Comparison of ENCODE assay signal across 26 mouse cellular contexts in genomic region chr12:72780136-72780535, GRCm38 (mm10). TPM values are rescaled to one million over a fixed set of nuclear protein-coding genes. Genes with fewer than 3 reads are reported as not detected.
A peak's percentile ranks its signal among the peaks of the same experiment; 100 is the strongest.
DNase-seq lines count a peak whose midpoint lies in the region; ATAC-seq and TF ChIP-seq lines count a peak whose summit lies in the region.
"Had no signal": no experiment of that assay in that cellular context is flagged by ENCODE, and none has a peak within 500 bp of the region (broad histone marks: within the 10 kb centered on the region; RNA-seq: fewer than 3 reads in every experiment).

No protein-coding gene starts in this region.

- peaks cover 14% of the 10 kb centered on the region for H3K4me1 ChIP-seq in G1E (ENCODE audit: insufficient read depth, low read depth, low read length)
- peaks cover 10% of the 10 kb centered on the region for H3K4me1 ChIP-seq in liver, embryonic 16.5 days (ENCODE audit: control insufficient read depth, low read depth, low read length)
- H3K4me1 ChIP-seq: embryonic facial prominence, embryonic 13.5 days; lung, embryonic 15.5 days; midbrain, embryonic 10.5 days had no signal

- H3K4me2 ChIP-seq in liver, embryonic 16.5 days (ENCODE audit: low read depth, low read length) = 0 out of 2 replicates have a peak overlapping the region, but pooled peaks have one; percentile 17
- H3K4me2 ChIP-seq: embryonic facial prominence, embryonic 13.5 days; kidney, embryonic 15.5 days; limb, embryonic 13.5 days; lung, embryonic 15.5 days; neural tube, embryonic 15.5 days had no signal

- H3K36me3 ChIP-seq in G1E (replicated peaks) = peaks cover 50% of the 10 kb centered on the region
- H3K36me3 ChIP-seq in liver, embryonic 16.5 days (ENCODE audit: control insufficient read depth, insufficient read depth) = peaks cover 6% of the 10 kb centered on the region; the same call in 1 of the 2 replicates

- no peak for TF ChIP-seq CTCF in G1E (IDR thresholded peaks at IDR 0.05; ENCODE audit: low read depth, low read length)

- WGBS in liver, embryonic 16.5 days (ENCODE audit: insufficient replicate concordance) = 42% methylated on average over 5 of the region's 5 CpGs

- no peak overlapping the region for H3K9ac ChIP-seq in liver, embryonic 16.5 days (ENCODE audit: low read depth, low read length)
- H3K9ac ChIP-seq: embryonic facial prominence, embryonic 13.5 days; kidney, embryonic 15.5 days; limb, embryonic 13.5 days; lung, embryonic 15.5 days; neural tube, embryonic 15.5 days had no signal

- peak overlapping the region; percentile 12; the same call in 1 of the 2 replicates for H3K27ac ChIP-seq in liver, embryonic 16.5 days (ENCODE audit: low read length)
- H3K27ac ChIP-seq: embryonic facial prominence, embryonic 13.5 days; heart, embryonic 10.5 days; kidney, embryonic 15.5 days; limb, embryonic 13.5 days; lung, embryonic 15.5 days; midbrain, embryonic 10.5 days; neural tube, embryonic 15.5 days had no signal

- no peak overlapping the region for H3K4me3 ChIP-seq in G1E (ENCODE audit: low read depth, low read length)
- H3K4me3 ChIP-seq in liver, embryonic 16.5 days (ENCODE audit: low read depth, low read length) = no peak overlapping the region
- H3K4me3 ChIP-seq: embryonic facial prominence, embryonic 13.5 days; heart, embryonic 10.5 days; kidney, embryonic 15.5 days; limb, embryonic 13.5 days; lung, embryonic 15.5 days; midbrain, embryonic 10.5 days; neural tube, embryonic 15.5 days had no signal

- H3K9me3 ChIP-seq in G1E (replicated peaks) = no peaks in the 10 kb centered on the region
- no peaks in the 10 kb centered on the region for H3K9me3 ChIP-seq in liver, embryonic 16.5 days (replicated peaks; ENCODE audit: control insufficient read depth, low read length)
- H3K9me3 ChIP-seq: embryonic facial prominence, embryonic 13.5 days; heart, embryonic 10.5 days; kidney, embryonic 15.5 days; limb, embryonic 13.5 days; lung, embryonic 15.5 days; midbrain, embryonic 10.5 days; neural tube, embryonic 15.5 days had no signal

- peak; percentile 84 for ATAC-seq in G1E (ENCODE audit: extremely low read depth, insufficient number of reproducible peaks, low FRiP score, poor library complexity, severe bottlenecking)
- peak; percentile 93 for ATAC-seq in liver, embryonic 16.5 days (ENCODE audit: low read depth)
- no peak for ATAC-seq in frontal cortex, adult (ENCODE audit: low TSS enrichment)
- ATAC-seq: forebrain, embryonic 14.5 days; intestine, postnatal 0 days had no signal

- peak; percentile 29 to 64 for DNase-seq in adrenal gland, adult (ENCODE audit: inconsistent age in 2 of 2, low spot score in 1 of 2)
- no peak for DNase-seq in adrenal gland, postnatal 25 days
- DNase-seq in G1E (ENCODE audit: low spot score) (no peak), liver (peak; percentile 59)
- DNase-seq in B cell, adult 2 months = no peak
- no peak for DNase-seq in layer of hippocampus, adult 11-12 months (ENCODE audit: low spot score)
- DNase-seq: cerebellum, adult 11-12 months; cerebellum, postnatal 25 days; embryo, embryonic 11 days; heart, postnatal 10 days; kidney, postnatal 36 days; layer of hippocampus, adult 9-11 months; lung, postnatal 4 days; thymus, adult 2 months; thymus, postnatal 4 days had no signal

- H3K27me3 ChIP-seq in G1E (ENCODE audit: insufficient read depth, low read length) = no peaks in the 10 kb centered on the region
- no peaks in the 10 kb centered on the region for H3K27me3 ChIP-seq in liver, embryonic 16.5 days (ENCODE audit: control insufficient read depth, insufficient read depth, low read depth, low read length)
- H3K27me3 ChIP-seq: embryonic facial prominence, embryonic 13.5 days; kidney, embryonic 15.5 days; limb, embryonic 13.5 days; lung, embryonic 15.5 days; neural tube, embryonic 15.5 days had no signal

RNA-seq across cellular contexts. Expression of gene Ppm1a, which starts 22.9 kb away (rescaled TPM):
- total RNA-seq in adrenal gland, postnatal 25 days (2021) = 271 and 295 TPM in 2 replicates
- total RNA-seq in G1E (2014; fragmentation: Nextera tagmentation) (72.7 and 75.8 TPM in 2 replicates), G1E (2017) (138 and 154 TPM in 2 replicates)
- 15.7 and 20.9 TPM in 2 replicates for polyA plus RNA-seq in G1E (2012)
- 11.0 and 12.1 TPM in 2 replicates for polyA plus RNA-seq in liver, embryonic 16.5 days (2015; fragmentation: Nextera tagmentation; extraction: Ambion mirVana)

Comparison
In these comparisons a context has a peak if more than half of its experiments do, and no peak if none do; other contexts are left out.
1. DNase-seq: peak in adrenal gland, adult (2 of 2) and liver (single experiment); none in adrenal gland, postnatal 25 days (single experiment), G1E (single experiment), B cell, adult 2 months (0 of 2) and layer of hippocampus, adult 11-12 months (single experiment).